Mouse (Mus musculus) bone marrow, adult 2 months (tissue): Measurements from ENCODE around the gene Gm21293.
"Not testable (repeated sequence)": the region's sequence is repeated elsewhere in the genome, so short reads cannot be mapped to it uniquely, and the experiment has no call there.

Experiments
- CTCF ChIP-seq: fragments of 200-500 bp; IDR thresholded peaks from 2 replicates; pipeline ENCODE4 v1.5.1; 2011; ENCODE audit warnings: low read length, control low read depth; ENCODE audit not compliant: control insufficient read depth, insufficient read depth
- POLR2A ChIP-seq: fragments of 200-500 bp; IDR thresholded peaks from 2 replicates; pipeline ENCODE4 v1.6.1; 2011; ENCODE audit warnings: low read depth, mild to moderate bottlenecking, control low read depth, low read length, borderline replicate concordance; ENCODE audit not compliant: control insufficient read depth

- TF ChIP-seq POLR2A, CTCF: not testable (repeated sequence)
These were observed 16.9 kb downstream of the Gm21293 start, which contains the start of gene Gm8764 for GRCm38 (mm10) chr10:104159706-104160105.
